Mouse (Mus musculus) fat pad, adult 2 months (tissue): Measurements from ENCODE around the gene Cacng7.

Source experiments
- DNase-seq: peaks from one replicate; pipeline ENCODE4 v3.0.0-alpha.2; 2011; ENCODE audit warnings: low read depth, low spot score; ENCODE audit errors: extremely low read depth

Gene Cacng7

DNA sequence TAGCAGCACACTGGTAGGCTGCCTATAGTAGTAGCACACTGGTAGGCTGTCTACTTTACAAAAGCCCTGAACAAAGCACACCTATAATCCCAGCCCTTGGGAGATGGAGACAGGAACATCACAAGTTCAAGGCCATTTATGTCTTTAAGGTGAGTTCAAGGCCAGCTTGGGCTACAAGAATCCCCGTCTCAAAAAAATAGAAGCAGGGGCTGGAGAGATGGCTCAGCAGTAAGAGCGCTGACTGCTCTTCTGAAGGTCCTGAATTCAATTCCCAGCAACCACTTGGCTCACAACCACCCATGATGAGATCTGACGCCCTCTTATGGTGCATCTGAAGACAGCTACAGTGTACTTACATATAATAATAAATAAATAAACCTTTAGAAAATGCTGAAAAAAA lies 12.5 kb downstream of the Cacng7 start:
- DNase-seq = no peak

DNA sequence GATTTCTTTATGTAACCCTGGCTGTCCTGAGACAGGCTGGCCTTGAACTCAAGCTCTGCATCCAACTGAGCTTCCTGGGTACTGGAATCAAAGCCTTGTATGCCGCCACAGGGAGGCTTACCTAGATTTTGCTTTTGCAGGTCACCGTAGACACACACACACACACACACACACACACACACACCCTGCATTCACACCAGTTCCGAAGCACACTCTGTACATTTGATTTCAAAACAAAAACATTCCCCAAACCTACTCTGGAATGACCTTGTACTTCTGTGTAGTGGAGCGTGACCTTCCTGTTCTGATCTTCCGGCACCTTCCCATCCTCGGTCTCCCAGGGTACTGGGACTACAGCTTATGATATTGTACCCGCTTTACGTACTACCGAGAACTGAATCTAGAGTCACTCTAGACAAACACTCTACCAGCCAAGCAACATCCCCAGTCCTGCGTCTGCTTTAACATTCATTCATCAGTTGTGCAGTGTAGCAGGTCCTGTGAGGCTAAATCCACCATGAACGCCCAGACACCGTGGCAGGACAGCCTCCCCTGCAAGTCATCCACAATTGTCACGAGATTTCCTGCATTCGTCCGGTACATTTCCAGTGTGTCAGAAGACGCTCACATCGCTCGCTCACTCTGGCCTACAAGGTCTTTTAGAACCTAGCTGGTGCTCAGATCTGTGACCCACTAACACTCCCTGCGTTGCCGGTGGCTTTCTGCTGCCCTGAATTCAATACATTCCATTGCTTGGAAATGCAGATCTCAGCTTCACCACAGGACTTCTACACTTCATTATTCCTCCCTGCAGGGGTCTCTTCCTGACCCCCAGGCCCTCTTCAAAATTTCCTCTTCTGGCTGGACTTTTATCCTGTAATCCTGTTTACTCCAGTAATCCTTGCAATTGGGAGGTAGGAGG lies 14.9 kb downstream of the Cacng7 start:
- DNase-seq = no peak

DNA sequence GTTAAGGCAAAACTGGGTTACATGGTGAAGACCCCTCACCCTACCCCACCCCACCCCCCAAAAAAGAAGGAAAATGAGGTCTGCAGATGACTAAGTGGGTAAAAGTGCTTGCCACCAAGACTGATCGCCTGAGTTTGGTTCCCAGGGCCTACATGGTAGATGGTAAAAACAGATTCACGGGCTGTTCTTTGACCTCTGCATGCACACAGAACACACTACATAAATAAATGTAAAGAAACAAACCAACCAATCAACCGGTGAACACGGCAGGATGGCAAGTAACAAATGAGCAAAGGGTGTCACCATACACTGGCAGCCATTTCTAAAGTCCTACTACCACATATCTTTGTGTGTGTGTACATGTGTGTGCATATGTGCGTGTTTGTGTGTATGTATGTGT lies 15.6 kb downstream of the Cacng7 start:
- DNase-seq = no peak

DNA sequence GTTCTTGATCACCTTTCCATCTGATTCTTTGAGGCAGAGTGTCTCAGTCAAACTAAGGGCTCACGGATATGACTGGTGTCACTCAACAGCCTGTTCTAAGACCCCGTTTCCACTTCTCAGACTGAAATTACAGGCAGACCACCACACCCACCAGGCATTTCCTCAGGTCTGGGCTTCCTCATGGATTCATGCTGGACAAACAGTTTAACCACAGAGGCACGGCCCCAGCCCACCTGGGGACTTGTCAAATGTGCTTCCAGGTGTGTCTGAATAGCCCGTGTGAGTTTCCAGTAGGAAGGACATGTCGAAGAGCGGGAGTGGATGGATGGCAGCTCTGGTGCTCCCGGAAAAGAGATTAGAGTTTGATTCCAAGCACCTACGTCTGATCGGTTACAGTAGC lies 17.0 kb downstream of the Cacng7 start:
- DNase-seq = no peak

DNA sequence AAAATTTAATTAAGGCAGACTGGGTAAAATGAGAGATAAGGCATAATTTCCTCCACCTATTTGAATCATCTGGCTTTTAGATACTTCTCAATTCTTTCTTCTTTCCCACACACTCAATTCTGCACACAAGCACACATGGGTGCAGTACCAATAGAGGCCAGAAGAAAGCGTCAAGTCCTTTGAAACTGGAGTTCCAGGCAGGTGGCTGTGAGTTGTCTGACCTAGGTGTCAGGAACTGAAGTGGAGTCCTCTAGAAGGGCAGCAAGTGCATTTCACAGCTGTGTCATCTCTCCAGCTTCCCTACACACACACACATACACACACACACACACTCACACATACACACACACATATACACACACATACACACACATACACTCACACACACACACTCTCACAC lies 18.8 kb downstream of the Cacng7 start:
- DNase-seq = no peak

DNA sequence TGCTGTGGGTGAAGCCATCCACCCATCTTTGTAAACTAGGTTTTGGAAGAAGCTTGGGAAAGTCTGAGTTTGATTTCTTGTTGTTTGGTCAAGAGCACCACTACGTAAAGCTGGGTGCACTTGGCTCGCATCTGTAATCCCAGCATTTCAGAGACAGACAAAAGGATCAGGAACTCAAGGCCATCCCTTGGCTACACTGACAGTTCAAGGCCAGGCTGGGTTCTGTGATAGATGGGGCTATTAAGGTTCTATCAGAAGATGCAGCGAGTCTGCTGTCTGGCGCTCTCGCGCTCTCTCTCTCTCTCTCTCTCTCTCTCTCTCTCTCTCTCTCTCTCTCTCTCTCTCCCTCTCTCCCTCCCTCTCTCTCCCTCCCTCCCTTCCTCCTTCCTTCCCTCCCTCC lies 22.1 kb downstream of the Cacng7 start:
- no peak for DNase-seq

DNA sequence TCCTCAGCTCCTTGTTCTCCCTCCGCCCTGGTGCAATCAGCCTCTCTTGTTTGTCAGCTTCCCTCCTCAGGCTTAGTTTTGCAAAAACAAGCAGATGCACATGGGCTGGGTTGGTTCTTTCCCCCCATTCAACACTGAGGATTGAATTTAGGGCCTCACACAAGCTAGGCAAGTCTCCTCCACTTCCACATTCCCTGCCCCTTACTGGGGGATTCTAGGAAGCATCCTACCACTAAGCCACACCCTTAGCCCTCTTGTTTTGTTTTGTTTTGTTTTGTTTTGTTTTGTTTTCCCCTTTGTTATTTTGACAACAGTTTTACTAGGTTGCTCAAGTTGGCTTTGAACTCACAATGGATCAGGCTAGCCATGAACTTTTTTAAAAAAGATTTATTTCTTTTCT lies 27.9 kb downstream of the Cacng7 start:
- DNase-seq = no peak

DNA sequence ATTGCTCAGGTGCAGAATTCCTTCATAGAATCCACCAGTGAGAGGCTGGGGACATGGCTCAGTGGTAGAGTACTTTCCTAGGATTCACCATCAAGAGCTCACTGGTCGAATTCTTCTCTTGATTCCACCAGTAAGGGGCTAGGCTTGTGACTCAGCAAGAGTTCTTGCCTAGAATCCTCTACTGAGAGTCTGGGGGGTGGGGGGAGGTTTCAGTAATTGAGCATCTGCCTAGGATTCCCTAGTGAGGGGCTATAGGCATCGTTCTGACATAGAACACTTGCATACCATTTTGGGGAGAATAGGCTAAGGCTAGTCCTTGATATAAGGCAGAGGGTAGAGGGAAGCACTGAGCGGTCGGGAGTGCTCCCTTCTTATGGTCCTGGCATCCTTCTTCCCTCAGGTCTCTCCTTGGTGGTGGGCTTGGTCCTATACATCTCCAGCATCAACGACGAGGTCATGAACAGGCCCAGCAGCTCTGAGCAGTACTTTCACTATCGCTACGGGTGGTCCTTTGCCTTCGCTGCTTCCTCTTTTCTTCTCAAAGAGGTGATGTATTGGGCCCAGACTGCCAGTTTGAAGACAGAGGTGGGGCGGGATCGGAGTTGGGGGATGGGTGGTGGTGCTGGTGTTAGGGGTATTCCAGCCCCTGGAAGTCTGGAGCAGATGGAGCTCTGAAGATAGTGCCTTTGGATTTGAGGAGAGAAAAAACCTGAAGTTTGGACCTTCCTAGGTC lies 33.0 kb downstream of the Cacng7 start:
- DNase-seq = no peak

DNA sequence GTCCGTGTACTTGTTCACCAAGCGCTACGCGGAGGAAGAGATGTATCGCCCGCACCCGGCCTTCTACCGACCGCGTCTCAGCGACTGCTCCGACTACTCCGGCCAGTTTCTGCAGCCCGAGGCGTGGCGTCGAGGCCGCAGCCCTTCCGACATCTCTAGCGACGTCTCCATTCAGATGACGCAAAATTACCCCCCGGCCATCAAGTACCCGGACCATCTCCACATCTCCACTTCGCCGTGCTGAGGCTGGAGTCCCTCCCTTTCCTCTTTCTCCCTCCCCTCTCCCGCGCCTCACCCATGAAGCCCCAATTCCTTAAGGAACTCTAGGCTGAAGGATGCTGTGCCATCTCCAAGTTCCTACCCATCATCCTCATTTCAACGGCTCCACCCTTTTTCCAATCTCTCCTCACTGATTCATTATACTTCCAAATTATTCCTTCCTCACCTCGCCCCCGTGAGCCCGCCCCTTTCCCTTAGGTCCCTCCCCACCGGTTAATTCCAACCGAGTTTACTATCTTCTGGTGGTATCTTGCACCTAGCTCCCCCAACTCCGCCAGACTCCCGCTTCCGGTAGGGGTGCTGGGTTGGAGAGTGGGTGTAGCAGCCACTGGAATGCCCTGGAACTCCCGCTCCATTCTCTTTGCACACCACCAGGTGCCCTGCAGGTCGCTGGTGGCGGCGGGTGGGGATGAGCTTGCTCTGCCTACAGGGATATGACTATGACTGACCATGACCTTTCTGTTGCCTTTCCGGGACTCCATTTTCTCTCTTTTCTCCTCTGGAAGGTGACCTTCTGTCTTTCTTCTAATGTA lies 34.2 kb downstream of the Cacng7 start:
- DNase-seq = no peak

DNA sequence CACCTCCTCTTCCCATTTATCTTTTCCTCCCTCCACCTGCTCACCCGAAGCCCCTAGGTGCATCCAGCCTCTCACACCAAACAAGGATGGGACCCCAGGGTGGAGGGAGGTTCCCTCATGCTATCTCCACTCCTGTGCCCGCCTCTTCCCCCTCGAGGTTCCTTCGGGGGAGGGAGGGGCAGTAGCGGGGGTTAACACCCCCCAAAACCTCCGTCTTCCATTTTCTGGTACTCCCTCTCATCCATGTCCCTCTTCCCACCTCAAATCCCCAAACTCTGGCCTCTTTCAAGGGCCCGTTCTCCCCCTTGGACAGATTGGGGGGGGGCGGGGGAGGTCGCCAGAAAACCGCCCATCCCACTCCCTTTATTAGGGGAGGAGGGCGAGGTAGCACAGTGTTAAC lies 34.8 kb downstream of the Cacng7 start:
- DNase-seq = no peak

DNA sequence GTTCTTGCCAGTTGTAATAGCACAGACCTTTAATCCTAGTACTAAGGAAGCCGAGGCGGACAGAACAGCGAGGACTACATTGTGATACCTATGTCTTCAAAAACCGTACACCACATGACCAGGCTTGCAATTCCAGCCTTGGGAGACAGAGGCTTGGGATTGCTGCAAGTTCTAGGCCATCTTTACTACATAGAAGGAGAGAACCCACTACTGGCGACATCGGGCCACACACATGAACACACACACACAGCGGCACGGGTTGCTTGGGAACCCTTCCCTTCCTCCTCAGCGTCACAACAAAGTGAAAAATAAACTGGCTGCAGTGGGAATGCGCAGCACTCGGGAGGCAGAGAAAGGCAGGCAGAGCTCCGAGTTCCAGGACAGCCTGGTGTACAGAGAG lies 35.6 kb downstream of the Cacng7 start:
- no peak for DNase-seq

DNA sequence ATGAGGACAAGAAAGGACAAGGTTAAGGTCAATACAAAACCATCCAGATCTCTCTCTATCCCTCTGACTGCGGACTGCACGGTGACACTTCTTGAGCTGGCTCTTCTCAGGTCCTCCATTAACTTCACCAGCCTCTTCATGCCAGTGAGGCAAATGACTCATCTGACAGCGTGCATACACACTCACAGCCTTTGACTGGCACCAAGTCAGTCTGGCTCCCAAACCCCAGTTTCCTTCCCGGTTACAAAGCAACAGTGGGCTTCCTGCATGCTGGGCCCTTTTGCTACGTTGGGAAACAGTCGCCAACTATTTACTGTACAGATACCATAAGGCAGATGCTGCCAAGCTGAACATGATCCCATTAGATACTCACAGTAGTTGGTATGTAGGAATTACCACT lies 36.4 kb downstream of the Cacng7 start:
- DNase-seq = no peak

DNA sequence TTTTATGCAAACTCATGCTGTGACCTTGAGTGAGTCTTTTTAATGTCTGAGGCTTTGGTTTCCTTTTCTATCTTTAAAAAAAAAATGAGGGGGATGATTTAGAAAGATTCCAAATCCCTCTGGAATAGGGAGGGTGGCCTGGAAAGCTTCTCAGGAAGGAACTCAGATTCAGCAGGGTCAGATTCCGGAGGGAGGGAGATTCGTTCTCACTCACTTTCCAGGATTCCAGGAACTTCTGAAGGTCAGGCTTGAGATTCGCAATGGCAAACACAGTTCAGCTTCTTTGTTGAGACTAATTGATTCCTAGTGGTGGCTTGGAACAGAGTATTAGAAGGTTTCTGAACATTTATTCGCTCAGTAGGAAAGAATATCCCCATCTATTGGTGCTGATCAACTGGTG lies 37.7 kb downstream of the Cacng7 start:
- DNase-seq = no peak

DNA sequence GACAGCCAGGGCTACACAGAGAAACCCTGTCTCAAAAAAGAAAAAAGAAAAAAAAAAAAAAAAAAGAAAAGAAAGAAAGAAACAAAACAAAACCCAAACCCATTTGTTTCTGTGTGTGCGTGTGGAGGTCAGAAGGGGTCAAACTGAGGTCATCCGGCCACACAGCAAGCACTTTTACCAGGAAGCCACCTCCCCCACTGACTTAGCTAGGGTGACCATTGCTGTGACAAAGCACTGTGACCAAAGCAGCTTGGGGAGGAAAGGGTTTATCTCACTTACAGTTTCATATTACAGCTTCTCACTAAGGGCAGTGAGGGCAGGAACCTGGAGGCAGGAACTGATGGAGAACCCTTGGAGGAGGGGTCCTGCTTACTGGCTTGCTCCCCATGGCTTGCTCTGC lies 39.6 kb downstream of the Cacng7 start:
- DNase-seq = no peak

DNA sequence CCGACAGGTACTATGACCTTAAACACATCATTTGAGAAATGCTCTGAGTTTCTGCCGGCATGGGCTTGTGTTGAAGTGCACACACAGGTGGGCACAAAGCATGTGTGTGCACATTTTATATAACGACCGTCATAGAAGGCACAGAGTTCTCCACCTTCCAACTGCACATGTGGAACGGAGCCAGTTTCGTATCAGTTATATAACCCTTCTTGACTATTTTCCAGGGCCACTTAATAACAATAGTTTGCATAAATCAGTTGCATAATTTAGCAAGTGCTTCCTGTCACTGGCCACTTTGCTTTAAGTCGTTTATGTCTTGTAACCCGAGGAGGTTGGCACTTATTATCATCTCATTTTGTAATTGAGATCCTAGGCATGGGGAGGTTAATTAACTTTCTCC lies 41.0 kb downstream of the Cacng7 start:
- peak; percentile 4 for DNase-seq

DNA sequence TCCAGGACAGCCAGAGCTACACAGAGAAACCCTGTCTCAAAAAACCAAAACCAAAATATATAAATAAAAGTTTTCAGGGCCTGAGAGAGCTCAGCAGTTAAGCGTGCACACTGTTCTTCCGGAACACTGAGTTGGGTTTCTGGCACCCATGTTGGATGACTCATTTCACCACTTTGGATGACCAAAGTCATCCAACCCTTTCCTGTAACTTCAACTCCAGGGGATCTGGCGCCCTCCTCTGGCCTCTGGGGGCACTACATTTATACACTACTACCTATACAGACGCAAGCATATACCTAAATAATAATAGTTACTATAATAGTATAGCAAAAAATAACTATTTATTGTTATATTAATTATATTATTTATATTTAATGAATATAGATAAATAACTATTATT lies 44.1 kb downstream of the Cacng7 start:
- no peak for DNase-seq

DNA sequence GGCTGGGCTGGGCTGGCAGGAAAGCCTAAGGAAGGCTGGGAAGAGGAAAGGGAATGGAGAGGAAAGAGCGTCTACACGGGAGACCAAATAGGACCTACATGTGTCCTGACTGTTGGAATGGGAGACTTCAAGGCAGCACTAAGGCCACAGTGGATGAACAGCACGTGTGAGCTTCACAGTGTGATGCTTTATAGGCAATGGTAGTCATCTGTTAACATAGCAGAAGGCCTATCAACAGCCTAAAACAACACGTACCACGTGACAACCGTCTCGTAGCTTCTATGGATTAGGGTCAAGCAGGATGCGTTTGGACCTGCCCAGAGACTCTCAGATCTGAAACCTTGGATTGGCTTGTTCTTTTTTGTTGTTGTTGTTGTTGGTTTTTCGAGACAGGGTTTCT lies 49.4 kb downstream of the Cacng7 start:
- no peak for DNase-seq

DNA sequence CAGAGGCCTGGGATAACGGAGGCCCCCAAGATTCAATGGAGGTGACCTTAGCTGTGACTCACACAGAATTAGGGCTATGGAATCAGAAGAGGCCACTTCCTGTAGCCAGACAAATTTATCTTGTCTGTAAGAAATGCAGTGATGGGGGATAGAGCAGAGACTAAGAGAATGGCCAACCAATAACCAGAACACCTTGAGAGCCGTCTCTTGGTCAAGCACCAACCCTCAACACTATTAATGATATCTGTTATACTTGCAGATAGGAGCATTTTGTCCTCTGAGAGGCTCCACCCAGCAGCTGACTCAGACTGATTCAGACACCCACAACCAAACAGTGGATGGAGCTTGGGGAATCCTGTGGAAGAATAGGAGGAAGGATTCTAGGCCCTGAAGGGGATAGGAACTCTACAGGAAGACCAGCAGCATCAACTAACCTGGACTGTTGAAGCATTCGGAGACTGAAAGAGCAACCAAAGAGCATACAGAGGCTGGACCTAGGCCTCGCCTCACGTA lies 52.1 kb downstream of the Cacng7 start:
- DNase-seq = no peak

DNA sequence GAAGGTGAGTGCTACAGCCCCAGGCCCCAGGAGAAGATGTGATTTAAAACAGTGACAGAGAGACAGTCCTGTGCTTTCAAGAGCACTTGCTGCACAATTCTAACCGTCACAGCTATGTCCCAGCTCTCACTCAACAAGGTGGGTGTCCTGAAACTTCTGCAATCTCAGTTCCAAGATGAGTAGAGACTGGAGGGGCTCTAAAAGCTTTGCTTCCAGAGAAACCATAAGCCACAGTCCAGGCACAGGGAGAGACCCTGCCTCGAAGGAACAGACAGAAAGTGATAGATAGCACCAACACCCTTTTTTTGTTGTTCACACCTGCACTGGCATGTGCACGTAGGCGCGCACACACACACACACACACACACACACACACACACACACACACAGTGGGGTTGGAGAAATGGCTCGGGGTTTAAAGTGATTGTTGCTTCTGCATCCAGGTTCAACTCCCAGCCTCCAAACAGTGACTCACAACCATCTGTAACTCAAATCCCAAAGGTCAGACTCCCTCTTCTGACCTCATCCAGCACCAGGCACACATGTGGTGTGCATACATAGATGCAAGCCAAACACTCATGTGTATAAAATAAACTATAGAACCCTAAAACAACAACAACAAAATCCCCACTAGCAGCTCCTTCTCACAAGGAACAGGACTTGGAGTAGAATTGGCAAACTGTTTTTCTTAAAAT lies 53.4 kb downstream of the Cacng7 start:
- DNase-seq = no peak

DNA sequence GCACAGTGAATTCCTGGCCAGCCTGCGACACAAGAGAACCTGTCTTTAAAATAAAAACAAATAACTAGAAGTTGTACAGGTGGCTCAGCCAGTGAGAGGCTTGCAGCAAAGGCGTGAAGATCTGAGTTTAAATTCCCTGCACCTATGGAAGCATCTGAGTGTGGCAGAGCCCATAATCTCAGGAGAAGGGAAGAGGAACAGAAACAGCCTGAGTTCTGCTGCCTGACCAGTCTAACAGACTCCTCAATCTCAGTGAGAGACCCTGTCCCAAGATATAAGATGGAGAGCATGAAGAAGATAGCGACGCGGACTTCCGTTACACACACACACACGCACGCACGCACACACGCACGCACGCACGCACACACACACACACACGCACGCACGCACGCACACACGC lies 55.0 kb downstream of the Cacng7 start:
- DNase-seq = no peak

DNA sequence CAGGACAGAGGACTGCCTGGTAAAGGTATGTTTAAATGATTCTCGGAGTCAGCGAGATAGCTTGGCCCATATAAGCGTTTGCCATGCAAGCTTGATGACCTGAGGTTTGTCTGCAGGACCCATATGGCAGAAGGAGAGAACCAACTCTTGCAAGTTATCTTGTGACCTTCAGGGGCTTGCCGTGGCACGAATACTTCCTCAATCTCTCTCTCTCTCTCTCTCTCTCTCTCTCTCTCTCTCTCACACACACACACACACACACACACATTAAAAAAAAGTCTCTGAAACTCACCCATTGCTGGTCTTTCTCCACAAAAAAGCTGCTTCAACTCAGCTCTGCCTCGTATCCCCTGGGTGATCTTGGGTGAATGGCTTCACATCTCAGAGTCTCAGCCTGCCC lies 56.1 kb downstream of the Cacng7 start:
- DNase-seq = no peak
